In the genomic region with DNA sequence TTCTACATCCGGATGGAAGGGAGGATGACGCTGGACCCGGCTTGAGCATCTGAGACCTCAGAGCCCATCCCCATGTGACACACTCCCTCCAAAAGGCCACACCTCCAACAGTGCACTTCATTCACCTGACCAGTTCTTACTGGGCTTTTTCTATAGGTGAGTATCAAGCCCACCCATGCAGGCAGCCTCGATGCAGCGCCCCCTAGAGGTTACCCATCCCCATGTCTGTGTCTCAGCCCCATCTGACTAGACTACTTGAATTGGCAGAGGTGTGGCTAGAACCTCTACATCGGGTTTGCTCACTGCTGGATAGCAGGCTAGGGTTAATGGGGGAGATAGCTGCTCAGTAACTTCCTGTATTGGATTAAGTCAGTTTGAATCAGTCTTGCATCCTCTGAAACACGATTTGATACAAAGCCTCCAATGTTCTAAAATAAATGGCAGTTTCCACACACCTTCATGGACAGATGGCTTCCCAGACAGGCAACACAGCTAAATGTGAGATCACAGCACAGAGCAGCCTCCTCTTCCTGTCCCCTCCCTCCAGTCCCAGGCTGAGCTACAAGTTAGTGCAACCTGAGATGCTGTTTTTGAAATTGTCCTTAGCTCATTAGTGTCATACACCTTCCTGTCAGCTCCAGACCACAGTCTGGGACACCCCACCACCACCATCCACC, we compare ENCODE assay signal across 11 mouse cellular contexts.
DNase-seq lines count a peak whose midpoint lies in the region; ATAC-seq and TF ChIP-seq lines count a peak whose summit lies in the region.
"Had no signal": no experiment of that assay in that cellular context is flagged by ENCODE, and none has a peak within 500 bp of the region (broad histone marks: within the 10 kb centered on the region; RNA-seq: fewer than 3 reads in every experiment).

No protein-coding gene starts in this region.

- no peak for ATAC-seq in liver, postnatal 0 days
- ATAC-seq in midbrain, embryonic 15.5 days (replicated peaks): no peak

- no peak for TF ChIP-seq EP300 in heart, adult 2 months (IDR thresholded peaks at IDR 0.05; ENCODE audit: insufficient read depth, low read depth, low read length)
- no peak for TF ChIP-seq EP300 in liver, postnatal 0 days (IDR thresholded peaks at IDR 0.05; ENCODE audit: low read depth)
- no peak for TF ChIP-seq EP300 in MEL (IDR thresholded peaks at IDR 0.05; ENCODE audit: low read depth in 1 of 2, low read length in 2 of 2)

- TF ChIP-seq POLR2A in heart, adult 2 months (IDR thresholded peaks at IDR 0.05; ENCODE audit: insufficient read depth, low read depth, low read length): no peak
- no peak for TF ChIP-seq POLR2A in MEL (IDR thresholded peaks at IDR 0.05; ENCODE audit: control insufficient read depth in 1 of 2, insufficient read depth in 1 of 2, low read depth in 1 of 2, low read length in 2 of 2, poor library complexity in 1 of 2)

- no peaks in the 10 kb centered on the region for H3K4me1 ChIP-seq in heart, adult 2 months (ENCODE audit: control insufficient read depth, insufficient read depth, low read length)
- H3K4me1 ChIP-seq in liver, postnatal 0 days (ENCODE audit: insufficient read depth): no peaks in the 10 kb centered on the region
- H3K4me1 ChIP-seq in MEL (ENCODE audit: control insufficient read depth in 1 of 2, insufficient read depth in 2 of 2, low read length in 2 of 2): no peaks in the 10 kb centered on the region
- H3K4me1 ChIP-seq in midbrain, embryonic 15.5 days: peaks cover 21% of the 10 kb centered on the region

- H3K4me2 ChIP-seq in liver, postnatal 0 days (ENCODE audit: low read depth, low read length): no peak overlapping the region
- H3K4me2 ChIP-seq in midbrain, embryonic 15.5 days: no peak overlapping the region

- H3K4me3 ChIP-seq in heart, adult 2 months: no peak overlapping the region
- H3K4me3 ChIP-seq in liver, postnatal 0 days (ENCODE audit: low read depth, low read length): no peak overlapping the region
- H3K4me3 ChIP-seq in MEL (ENCODE audit: control insufficient read depth in 1 of 2, insufficient read depth in 1 of 2, low read depth in 2 of 2, low read length in 2 of 2): no peak overlapping the region
- no peak overlapping the region for H3K4me3 ChIP-seq in midbrain, embryonic 15.5 days

- no peak for DNase-seq in heart, adult 2 months
- no peak for DNase-seq in heart, adult 9 months (ENCODE audit: low spot score in 2 of 2)
- no peak for DNase-seq in liver, postnatal 0 days
- no peak for DNase-seq in liver
- no peak for DNase-seq in MEL (ENCODE audit: low read depth, low spot score)
- peak; percentile 35 to 40 for DNase-seq in layer of hippocampus, postnatal 36 days
- no peak for DNase-seq in heart, postnatal 14 days
- DNase-seq: adrenal gland, postnatal 10 days; cerebellum, postnatal 36 days; lung, postnatal 14 days had no signal

- H3K9ac ChIP-seq in heart, adult 2 months (ENCODE audit: low read depth, low read length): no peak overlapping the region
- H3K9ac ChIP-seq in liver, postnatal 0 days (replicated peaks): no peak overlapping the region
- H3K9ac ChIP-seq in MEL (ENCODE audit: control insufficient read depth, low read depth, low read length, poor library complexity, severe bottlenecking): no peak overlapping the region
- no peak overlapping the region for H3K9ac ChIP-seq in midbrain, embryonic 15.5 days

- no peaks in the 10 kb centered on the region for H3K27me3 ChIP-seq in heart, adult 2 months (ENCODE audit: control insufficient read depth, insufficient read depth, low read length)
- H3K27me3 ChIP-seq in liver, postnatal 0 days (ENCODE audit: insufficient read depth, low read length): no peaks in the 10 kb centered on the region
- no peaks in the 10 kb centered on the region for H3K27me3 ChIP-seq in MEL (ENCODE audit: control insufficient read depth in 1 of 2, insufficient read depth in 2 of 2, low read length in 2 of 2)
- H3K27me3 ChIP-seq in midbrain, embryonic 15.5 days (replicated peaks): no peaks in the 10 kb centered on the region

- no peaks in the 10 kb centered on the region for H3K79me2 ChIP-seq in heart, adult 2 months (replicated peaks; ENCODE audit: control insufficient read depth, insufficient read depth, low read length)
- H3K79me2 ChIP-seq in MEL (ENCODE audit: control insufficient read depth, insufficient read depth, low read length, poor library complexity): no peaks in the 10 kb centered on the region

- intact Hi-C loops in heart, adult 2 months (cut with DNase I): loop anchor here (5.0 kb wide), 1 partner anchor 222 kb away; no protein-coding TSS in a partner anchor
- intact Hi-C loops in heart, postnatal 14 days (cut with DNase I): no loop called here

- no peak for TF ChIP-seq RAD21 in MEL (IDR thresholded peaks at IDR 0.05; ENCODE audit: low read depth, low read length)

- H3K27ac ChIP-seq in heart, adult 2 months: no peak overlapping the region
- peak overlapping the region; percentile 34; the same call in 1 of the 2 replicates for H3K27ac ChIP-seq in liver, postnatal 0 days (ENCODE audit: low read depth)
- H3K27ac ChIP-seq in MEL (ENCODE audit: control insufficient read depth, low read depth, low read length): no peak overlapping the region
- H3K27ac ChIP-seq in midbrain, embryonic 15.5 days: no peak overlapping the region

- 53% methylated on average over 7 of the region's 7 CpGs for WGBS in heart, adult 2 months
- 51% methylated on average over 7 of the region's 7 CpGs for WGBS in liver, postnatal 0 days (ENCODE audit: insufficient replicate concordance)
- 52% methylated on average over 7 of the region's 7 CpGs for WGBS in midbrain, embryonic 15.5 days

- no peaks in the 10 kb centered on the region for H3K36me3 ChIP-seq in heart, adult 2 months (ENCODE audit: control insufficient read depth, insufficient read depth, low read length)
- no peaks in the 10 kb centered on the region for H3K36me3 ChIP-seq in liver, postnatal 0 days (replicated peaks; ENCODE audit: insufficient read depth, low read length)
- H3K36me3 ChIP-seq in MEL (ENCODE audit: control insufficient read depth in 1 of 2, insufficient read depth in 2 of 2, low read length in 2 of 2): no peaks in the 10 kb centered on the region
- H3K36me3 ChIP-seq in midbrain, embryonic 15.5 days (replicated peaks): no peaks in the 10 kb centered on the region

- TF ChIP-seq CTCF in heart, adult 2 months (IDR thresholded peaks at IDR 0.05): peak; percentile 27
- TF ChIP-seq CTCF in liver, postnatal 0 days (IDR thresholded peaks at IDR 0.05; ENCODE audit: low read depth): peak; percentile 42; the same call in 1 of the 2 replicates
- TF ChIP-seq CTCF in MEL (IDR thresholded peaks at IDR 0.05 in 2 of 3, conservative IDR thresholded peaks at IDR 0.05 in 1 of 3; ENCODE audit: control insufficient read depth in 1 of 3, insufficient read depth in 1 of 3, low read depth in 2 of 3, low read length in 3 of 3, poor library complexity in 1 of 3, severe bottlenecking in 1 of 3): peak; percentile 25 to 39 (median 38); a peak in 5 of 6 replicates

- H3K9me3 ChIP-seq in liver, postnatal 0 days (ENCODE audit: low read length): no peaks in the 10 kb centered on the region
- H3K9me3 ChIP-seq in MEL (replicated peaks; ENCODE audit: insufficient read depth, low read length): no peaks in the 10 kb centered on the region
- no peaks in the 10 kb centered on the region for H3K9me3 ChIP-seq in midbrain, embryonic 15.5 days

TF ChIP-seq in MEL, 35 proteins besides CTCF, POLR2A, EP300 and RAD21:
- TF ChIP-seq UBTF (IDR thresholded peaks at IDR 0.05; ENCODE audit: borderline replicate concordance, insufficient read depth, low read depth, low read length) (no peak), JUND (IDR thresholded peaks at IDR 0.05; ENCODE audit: low read depth, low read length) (no peak), MAX (IDR thresholded peaks at IDR 0.05; ENCODE audit: low read length) (no peak), NELFE (IDR thresholded peaks at IDR 0.05; ENCODE audit: low read depth, low read length) (no peak), MAZ (IDR thresholded peaks at IDR 0.05; ENCODE audit: low read depth, low read length) (no peak), MYB (IDR thresholded peaks at IDR 0.05; ENCODE audit: low read depth, low read length) (no peak), USF2 (IDR thresholded peaks at IDR 0.05; ENCODE audit: borderline replicate concordance in 1 of 2, insufficient read depth in 1 of 2, low read depth in 1 of 2, low read length in 2 of 2) (no peak)

Comparison
In these comparisons a context has a peak if more than half of its experiments do, and no peak if none do; other contexts are left out.
1. DNase-seq: peak in layer of hippocampus, postnatal 36 days (2 of 2); none in heart, adult 2 months (0 of 2), heart, adult 9 months (0 of 2), liver, postnatal 0 days (single experiment), liver (single experiment), MEL (single experiment) and heart, postnatal 14 days (0 of 2).
2. Peak in every context shown above with its lines, with median percentiles within 50 percentile points of each other: CTCF ChIP-seq.